Mouse (Mus musculus): ENCODE data around the gene Ticrr. TPM values are rescaled to one million over a fixed set of nuclear protein-coding genes. Genes with fewer than 3 reads are reported as not detected.

Ticrr gene
- total RNA-seq (2021), result under 1 TPM in 1 of 2 experiments, not detected in 1; 0.11 TPM
- long read RNA-seq, experiment 1, result 0 reads
- long read RNA-seq, experiment 2, result 0 reads

- Histone ChIP-seq H3K27ac (no peak within 1 kb of the TSS), H3K4me3 (peak within 1 kb of the TSS; percentile 66)
- TF ChIP-seq CTCF (IDR thresholded peaks at IDR 0.05), result no peak
- peak; percentile 89 to 92 for DNase-seq (ENCODE audit: extremely low spot score in 1 of 2, low spot score in 2 of 2)
- intact Hi-C loops (cut with DNase I), result no loop called here
Observed at GRCm38 (mm10) chr7:79659578-79660290, at the start of gene Ticrr. Gene Ticrr (plus strand): TSS chr7:79660196.

GRCm38 (mm10) chr7:79611901-79612300 lies 48.1 kb upstream of the Ticrr start:
- H3K27ac ChIP-seq, result no peak overlapping the region
- TF ChIP-seq CTCF (IDR thresholded peaks at IDR 0.05), result no peak
- H3K4me3 ChIP-seq, result no peak overlapping the region
- no peak for DNase-seq (ENCODE audit: extremely low spot score in 1 of 2, low spot score in 2 of 2)
- intact Hi-C loops (cut with DNase I), result loop anchor here (1.0 to 5.0 kb wide), 3 partner anchors 37 to 175 kb away; no protein-coding TSS in a partner anchor

GRCm38 (mm10) chr7:79612783-79613182 lies 47.2 kb upstream of the Ticrr start:
- H3K4me3 ChIP-seq, result no peak overlapping the region
- TF ChIP-seq CTCF (IDR thresholded peaks at IDR 0.05), result peak; percentile 72
- no peak overlapping the region for H3K27ac ChIP-seq
- intact Hi-C loops (cut with DNase I), result loop anchor here (1.0 to 5.0 kb wide), 3 partner anchors 36 to 175 kb away; no protein-coding TSS in a partner anchor
- peak in 1 of 2 experiments; percentile 57 for DNase-seq (ENCODE audit: extremely low spot score in 1 of 2, low spot score in 2 of 2)

GRCm38 (mm10) chr7:79613314-79613713 lies 46.7 kb upstream of the Ticrr start:
- no peak for DNase-seq (ENCODE audit: extremely low spot score in 1 of 2, low spot score in 2 of 2)
- TF ChIP-seq CTCF (IDR thresholded peaks at IDR 0.05), result no peak
- no peak overlapping the region for H3K4me3 ChIP-seq
- H3K27ac ChIP-seq, result no peak overlapping the region
- intact Hi-C loops (cut with DNase I), result loop anchor here (2.0 to 5.0 kb wide), 2 partner anchors 35 to 174 kb away; no protein-coding TSS in a partner anchor

- TF ChIP-seq CTCF (IDR thresholded peaks at IDR 0.05), result no peak
- Histone ChIP-seq H3K4me3 (no peak overlapping the region), H3K27ac (no peak overlapping the region)
- no peak for DNase-seq (ENCODE audit: extremely low spot score in 1 of 2, low spot score in 2 of 2)
- intact Hi-C loops (cut with DNase I), result no loop called here
Observed at GRCm38 (mm10) chr7:79615008-79615407, 45.0 kb upstream of the Ticrr start.

- Histone ChIP-seq H3K4me3 (no peak overlapping the region), H3K27ac (no peak overlapping the region)
- intact Hi-C loops (cut with DNase I), result no loop called here
- no peak for TF ChIP-seq CTCF (IDR thresholded peaks at IDR 0.05)
- DNase-seq (ENCODE audit: extremely low spot score in 1 of 2, low spot score in 2 of 2), result no peak
Observed at GRCm38 (mm10) chr7:79615941-79616340, 44.1 kb upstream of the Ticrr start.

GRCm38 (mm10) chr7:79617418-79617817 lies 42.6 kb upstream of the Ticrr start, which contains the start of gene Rhcg:
Gene Rhcg (minus strand): TSS chr7:79617657.
- no peak for TF ChIP-seq CTCF (IDR thresholded peaks at IDR 0.05)
- no peak within 1 kb of the TSS for H3K27ac ChIP-seq
- peak within 1 kb of the TSS; percentile 31 for H3K4me3 ChIP-seq
- intact Hi-C loops (cut with DNase I), result no loop called here
- no peak for DNase-seq (ENCODE audit: extremely low spot score in 1 of 2, low spot score in 2 of 2)

- DNase-seq (ENCODE audit: extremely low spot score in 1 of 2, low spot score in 2 of 2), result no peak
- peak; percentile 32 for TF ChIP-seq CTCF (IDR thresholded peaks at IDR 0.05)
- no peak overlapping the region for H3K4me3 ChIP-seq
- intact Hi-C loops (cut with DNase I), result no loop called here
- no peak overlapping the region for H3K27ac ChIP-seq
Observed at GRCm38 (mm10) chr7:79619493-79619892, 40.5 kb upstream of the Ticrr start.

GRCm38 (mm10) chr7:79623086-79623485 lies 36.9 kb upstream of the Ticrr start:
- Histone ChIP-seq H3K27ac (no peak overlapping the region), H3K4me3 (no peak overlapping the region)
- TF ChIP-seq CTCF (IDR thresholded peaks at IDR 0.05), result no peak
- intact Hi-C loops (cut with DNase I), result no loop called here
- no peak for DNase-seq (ENCODE audit: extremely low spot score in 1 of 2, low spot score in 2 of 2)

GRCm38 (mm10) chr7:79626170-79626569 lies 33.8 kb upstream of the Ticrr start:
- no peak for TF ChIP-seq CTCF (IDR thresholded peaks at IDR 0.05)
- H3K27ac ChIP-seq, result no peak overlapping the region
- H3K4me3 ChIP-seq, result no peak overlapping the region
- intact Hi-C loops (cut with DNase I), result no loop called here
- no peak for DNase-seq (ENCODE audit: extremely low spot score in 1 of 2, low spot score in 2 of 2)

GRCm38 (mm10) chr7:79628271-79628913 lies 31.6 kb upstream of the Ticrr start:
- intact Hi-C loops (cut with DNase I), result no loop called here

GRCm38 (mm10) chr7:79631773-79632348 lies 28.1 kb upstream of the Ticrr start:
- DNase-seq (ENCODE audit: extremely low spot score in 1 of 2, low spot score in 2 of 2), result no peak
- intact Hi-C loops (cut with DNase I), result no loop called here
- H3K27ac ChIP-seq, result no peak overlapping the region

More at GRCm38 (mm10) chr7:79628271-79628913, 31.6 kb upstream of the Ticrr start:
- Histone ChIP-seq H3K4me3 (no peak overlapping the region), H3K27ac (no peak overlapping the region)
- DNase-seq (ENCODE audit: extremely low spot score in 1 of 2, low spot score in 2 of 2), result no peak
- TF ChIP-seq CTCF (IDR thresholded peaks at IDR 0.05), result no peak

More at GRCm38 (mm10) chr7:79631773-79632348, 28.1 kb upstream of the Ticrr start:
- TF ChIP-seq CTCF (IDR thresholded peaks at IDR 0.05), result no peak
- no peak overlapping the region for H3K4me3 ChIP-seq

Measured in left cerebral cortex, adult 2 months (tissue).